Mouse (Mus musculus) heart, embryonic 14.5 days (tissue): ENCODE measurements around the gene Gse1. TPM values are rescaled to one million over a fixed set of nuclear protein-coding genes. Genes with fewer than 3 reads are reported as not detected.

Experiments used
- ATAC-seq: fragments of 200-750 bp; cut with Nextera tagmentation; 2 replicates; pipeline ENCODE4 v1.8.0; 2017; ENCODE audit warnings: low read depth, moderate TSS enrichment; ENCODE audit not compliant: insufficient number of reproducible peaks, insufficient read depth, low FRiP score
- H3K27ac ChIP-seq, 2 experiments: fragments of 200-500 bp in 1 of 2; fragments of 300-500 bp in 1 of 2; sonication (generic) in 1 of 2; replicated peaks in 1 of 2; 2 replicates each; pipeline ENCODE4 v1.5.1; 2012 to 2014; ENCODE audit warnings: low read depth in 2 of 2, low read length in 2 of 2, control low read depth in 1 of 2, mild to moderate bottlenecking in 1 of 2, mixed read lengths in 1 of 2; ENCODE audit not compliant: control insufficient read depth in 1 of 2, insufficient read depth in 1 of 2
- H3K27me3 ChIP-seq: fragments of 300-500 bp; sonication (generic); 2 replicates; pipeline ENCODE4 v1.6.1; 2014; ENCODE audit warnings: mild to moderate bottlenecking, low read length, control low read depth; ENCODE audit not compliant: control insufficient read depth, insufficient read depth
- H3K36me3 ChIP-seq: fragments of 300-500 bp; sonication (generic); 2 replicates; pipeline ENCODE4 v1.6.1; 2014; ENCODE audit warnings: mild to moderate bottlenecking, control low read depth, low read length, mixed read lengths; ENCODE audit not compliant: control insufficient read depth, insufficient read depth
- H3K4me1 ChIP-seq, 2 experiments: fragments of 200-500 bp in 1 of 2; fragments of 300-500 bp in 1 of 2; sonication (generic) in 1 of 2; 2 replicates each; pipeline ENCODE4 v1.6.1; 2012 to 2014; ENCODE audit warnings: low read length in 2 of 2, control low read depth in 1 of 2, mixed read lengths in 1 of 2; ENCODE audit not compliant: control insufficient read depth in 2 of 2, insufficient read depth in 2 of 2
- H3K4me2 ChIP-seq: fragments of 300-500 bp; sonication (generic); 2 replicates; pipeline ENCODE4 v1.6.1; 2014; ENCODE audit warnings: mild to moderate bottlenecking, low read length
- H3K4me3 ChIP-seq, 2 experiments: fragments of 200-500 bp in 1 of 2; fragments of 300-500 bp in 1 of 2; sonication (generic) in 1 of 2; 2 replicates each; pipeline ENCODE4 v1.5.1; 2012 to 2014; ENCODE audit warnings: low read length in 2 of 2, mild to moderate bottlenecking in 2 of 2, control low read depth in 1 of 2, low read depth in 1 of 2, moderate library complexity in 1 of 2; ENCODE audit not compliant: control insufficient read depth in 1 of 2, insufficient read depth in 1 of 2
- H3K9ac ChIP-seq: fragments of 300-500 bp; sonication (generic); 2 replicates; pipeline ENCODE4 v1.6.1; 2014; ENCODE audit warnings: mild to moderate bottlenecking, low read length
- H3K9me3 ChIP-seq: fragments of 300-500 bp; sonication (generic); 2 replicates; pipeline ENCODE4 v1.6.1; 2016; ENCODE audit warnings: low read length, control low read depth; ENCODE audit not compliant: control insufficient read depth
- WGBS: fragments of 180-500 bp; shearing (Covaris S2); extraction: QIAGEN DNeasy Blood & Tissue Kit; methylation state at CpG from one replicate; pipeline ENCODE4 v1.1.7; 2014; 5-methylcytosine and 5-hydroxymethylcytosine counted together
- polyA plus RNA-seq: library from polyadenylated mRNA; unstranded; fragments of >200 nt; fragmentation: Nextera tagmentation; extraction: Ambion mirVana; gene quantifications from 2 replicates; pipeline ENCODE4 v1.2.1, GENCODE M21; 2014

Gse1 gene
- polyA plus RNA-seq, 1 experiment from 2014 or later: 12.2 TPM

- Histone ChIP-seq H3K27me3 (no peaks in the 10 kb centered on the region), H3K9ac (no peak overlapping the region), H3K4me3 (no peak overlapping the region), H3K27ac (no peak overlapping the region), H3K4me1 (peaks cover 4% of the 10 kb centered on the region in 2 experiments; a peak in 2 of 4 replicates), H3K36me3 (no peaks in the 10 kb centered on the region), H3K4me2 (no peak overlapping the region), H3K9me3 (0 out of 2 replicates have a peak, but pooled peaks cover 3% of the 10 kb centered on the region)
- 62% methylated on average over 3 of the region's 3 CpGs for WGBS
- no peak for ATAC-seq
Measured at GRCm38 (mm10) chr8:120396756-120397155, 168.5 kb downstream of the Gse1 start.

DNA sequence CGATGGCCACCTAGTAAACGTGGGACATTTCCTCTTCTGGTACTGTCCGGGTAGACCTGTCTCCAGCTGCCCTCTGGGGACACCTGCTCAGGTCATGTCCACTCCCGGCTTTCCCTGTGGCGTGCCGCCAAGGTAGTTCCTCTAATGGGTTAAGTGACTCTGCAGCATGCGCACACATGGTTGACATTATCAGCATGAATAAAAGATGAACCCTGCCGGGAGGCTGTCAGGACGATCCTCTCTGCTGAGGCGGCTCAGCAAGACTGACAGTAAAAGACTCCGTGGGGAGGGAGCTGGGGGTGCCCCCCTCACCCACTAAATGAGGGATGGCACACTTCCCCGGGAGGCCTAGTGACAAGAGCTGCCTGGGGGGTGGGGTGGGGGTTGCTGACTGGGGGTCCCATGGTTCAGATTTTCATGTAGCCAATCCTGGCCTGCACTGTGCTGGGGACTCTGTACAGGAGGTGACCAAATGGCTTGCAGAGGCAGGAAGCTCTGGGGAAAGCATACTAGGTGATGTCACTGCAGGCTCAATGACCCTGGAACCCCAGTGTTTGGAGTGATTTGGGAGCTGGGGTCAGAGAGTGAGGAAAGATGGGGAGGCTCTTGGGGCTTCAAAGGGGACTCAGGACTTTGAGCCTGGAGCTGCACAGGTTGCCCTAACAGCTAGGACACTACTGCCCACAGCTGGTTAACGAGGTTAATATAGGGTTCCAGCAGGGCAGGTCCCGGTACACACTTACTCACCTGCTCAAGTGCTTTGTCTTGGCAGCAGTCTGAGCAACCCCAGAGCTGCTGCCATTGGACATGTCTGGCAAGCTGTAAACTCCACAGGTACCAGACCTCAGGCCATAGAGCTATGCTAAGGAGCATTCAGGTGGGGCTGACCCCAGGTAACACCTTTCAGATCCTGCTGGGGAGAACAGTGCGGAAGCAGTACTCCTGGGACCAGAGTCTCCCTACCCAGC is 169.5 kb downstream of the Gse1 start:
- no peak overlapping the region for H3K4me3 ChIP-seq
- no peak overlapping the region for H3K27ac ChIP-seq
- 60% methylated on average over 15 of the region's 15 CpGs for WGBS
- H3K4me2 ChIP-seq: no peak overlapping the region
- no peak overlapping the region for H3K9ac ChIP-seq
- H3K4me1 ChIP-seq: peaks cover 2 to 4% of the 10 kb centered on the region in 2 experiments; a peak in 2 of 4 replicates
- ATAC-seq: no peak
- H3K9me3 ChIP-seq: 0 out of 2 replicates have a peak, but pooled peaks cover 3% of the 10 kb centered on the region
- H3K27me3 ChIP-seq: no peaks in the 10 kb centered on the region
- H3K36me3 ChIP-seq: no peaks in the 10 kb centered on the region

DNA sequence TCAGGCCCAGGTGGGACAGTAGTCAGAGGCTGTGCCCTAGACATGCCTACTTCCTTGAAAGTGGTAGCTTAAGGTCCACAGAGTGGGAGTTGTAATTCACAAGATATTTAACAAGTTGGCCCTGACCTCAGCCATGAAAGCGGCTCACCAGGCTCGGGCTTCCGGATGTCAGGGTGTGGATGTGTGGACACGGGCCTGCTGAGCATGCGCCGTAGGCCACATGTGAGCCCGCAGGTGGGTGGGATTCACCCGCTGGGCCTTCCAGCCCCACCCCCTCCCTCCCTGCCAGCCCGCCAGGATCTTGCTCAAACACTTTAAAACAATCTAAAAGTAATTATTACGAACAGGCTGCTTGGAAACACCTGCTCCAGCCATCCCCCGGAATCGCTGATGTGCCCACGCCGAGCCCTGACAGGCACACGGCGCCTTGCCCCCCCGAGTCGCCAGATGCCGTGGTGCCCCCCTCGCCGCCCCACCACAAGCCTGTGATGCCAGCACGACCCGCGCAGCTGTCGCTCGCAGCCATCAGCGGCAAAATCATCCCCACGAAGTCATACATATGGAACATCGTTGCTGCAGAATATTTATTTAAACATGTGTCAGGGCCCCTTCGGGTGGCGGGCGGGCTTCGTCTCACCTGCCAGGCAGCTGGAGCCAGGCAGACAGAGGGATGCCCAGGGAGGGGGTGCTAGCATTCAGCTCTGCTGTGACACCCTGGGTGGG is 171.1 kb downstream of the Gse1 start:
- Histone ChIP-seq H3K9ac (no peak overlapping the region), H3K4me2 (no peak overlapping the region), H3K9me3 (0 out of 2 replicates have a peak, but pooled peaks cover 3% of the 10 kb centered on the region), H3K4me3 (no peak overlapping the region), H3K27ac (no peak overlapping the region), H3K27me3 (no peaks in the 10 kb centered on the region), H3K4me1 (peaks cover 2 to 4% of the 10 kb centered on the region in 2 experiments; a peak in 2 of 4 replicates), H3K36me3 (no peaks in the 10 kb centered on the region)
- WGBS: 70% methylated on average over 33 of the region's 33 CpGs
- no peak for ATAC-seq

- 87% methylated on average over 2 of the region's 2 CpGs for WGBS
- Histone ChIP-seq H3K4me1 (peaks cover 2 to 4% of the 10 kb centered on the region in 2 experiments; a peak in 2 of 4 replicates), H3K36me3 (no peaks in the 10 kb centered on the region), H3K4me3 (no peak overlapping the region), H3K4me2 (no peak overlapping the region), H3K9ac (no peak overlapping the region), H3K27ac (no peak overlapping the region), H3K27me3 (no peaks in the 10 kb centered on the region), H3K9me3 (no peaks in the 10 kb centered on the region)
- no peak for ATAC-seq
Measured at GRCm38 (mm10) chr8:120401216-120401615, 173.0 kb downstream of the Gse1 start.

- whole genome bisulfite sequencing: 78% methylated on average over 7 of the region's 7 CpGs
- no peak overlapping the region for H3K4me3 ChIP-seq
- H3K9ac ChIP-seq: no peak overlapping the region
- no peak overlapping the region for H3K27ac ChIP-seq
- ATAC-seq: no peak
- H3K36me3 ChIP-seq: no peaks in the 10 kb centered on the region
- H3K27me3 ChIP-seq: no peaks in the 10 kb centered on the region
- peaks cover 2 to 4% of the 10 kb centered on the region in 2 experiments; a peak in 2 of 4 replicates for H3K4me1 ChIP-seq
- H3K4me2 ChIP-seq: no peak overlapping the region
- no peaks in the 10 kb centered on the region for H3K9me3 ChIP-seq
Measured at GRCm38 (mm10) chr8:120401712-120402111, 173.5 kb downstream of the Gse1 start.

DNA sequence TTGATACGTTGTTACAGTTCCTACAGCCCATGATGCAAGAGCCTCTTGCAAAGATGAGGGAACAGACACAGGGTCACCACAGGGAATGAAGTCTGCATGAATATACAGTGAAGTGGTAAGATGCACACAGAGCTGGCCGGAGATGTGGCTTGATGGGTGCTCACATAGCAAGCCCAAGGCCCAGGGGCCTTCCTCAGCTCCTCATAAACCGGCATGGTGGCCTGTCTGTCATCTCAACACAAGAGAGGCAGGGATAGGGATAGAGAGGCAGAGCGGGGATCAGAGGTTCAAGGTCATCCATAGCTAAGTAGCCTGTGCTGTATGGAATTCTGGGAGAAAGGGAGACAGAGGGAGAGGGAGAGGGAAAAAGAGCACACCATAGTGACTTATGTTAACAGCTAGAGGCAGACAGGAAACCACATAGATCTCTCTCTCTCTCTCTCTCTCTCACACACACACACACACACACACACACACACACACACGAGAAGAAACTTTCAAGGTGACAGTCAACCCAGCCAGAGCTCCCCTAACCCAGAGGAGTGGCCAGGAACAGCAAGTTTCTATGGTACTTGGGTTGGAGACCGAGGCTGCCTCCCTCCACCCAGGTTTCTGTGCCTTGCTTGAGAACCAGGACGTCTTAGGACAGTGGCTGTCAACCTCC is 175.5 kb downstream of the Gse1 start:
- Histone ChIP-seq H3K36me3 (no peaks in the 10 kb centered on the region), H3K27ac (no peak overlapping the region), H3K9ac (no peak overlapping the region), H3K4me2 (no peak overlapping the region), H3K4me3 (no peak overlapping the region), H3K9me3 (no peaks in the 10 kb centered on the region), H3K27me3 (no peaks in the 10 kb centered on the region), H3K4me1 (peaks cover 8 to 10% of the 10 kb centered on the region in 2 experiments)
- no peak for ATAC-seq
- 72% methylated on average over 7 of the region's 7 CpGs for WGBS

- WGBS: 65% methylated on average over 7 of the region's 7 CpGs
- no peaks in the 10 kb centered on the region for H3K36me3 ChIP-seq
- no peak overlapping the region for H3K27ac ChIP-seq
- no peaks in the 10 kb centered on the region for H3K9me3 ChIP-seq
- H3K4me2 ChIP-seq: no peak overlapping the region
- no peaks in the 10 kb centered on the region for H3K27me3 ChIP-seq
- no peak overlapping the region for H3K4me3 ChIP-seq
- H3K4me1 ChIP-seq: peaks cover 13 to 14% of the 10 kb centered on the region in 2 experiments
- no peak overlapping the region for H3K9ac ChIP-seq
- no peak for ATAC-seq
Measured at GRCm38 (mm10) chr8:120404609-120405036, 176.4 kb downstream of the Gse1 start.
